Mouse (Mus musculus): Measurements from ENCODE around the gene Nap1l1. TPM values are rescaled to one million over a fixed set of nuclear protein-coding genes. Genes with fewer than 3 reads are reported as not detected.

Gene Nap1l1
- total and polyA plus RNA-seq, 3 experiments = 196 to 1,342 (median 360) TPM

DNA sequence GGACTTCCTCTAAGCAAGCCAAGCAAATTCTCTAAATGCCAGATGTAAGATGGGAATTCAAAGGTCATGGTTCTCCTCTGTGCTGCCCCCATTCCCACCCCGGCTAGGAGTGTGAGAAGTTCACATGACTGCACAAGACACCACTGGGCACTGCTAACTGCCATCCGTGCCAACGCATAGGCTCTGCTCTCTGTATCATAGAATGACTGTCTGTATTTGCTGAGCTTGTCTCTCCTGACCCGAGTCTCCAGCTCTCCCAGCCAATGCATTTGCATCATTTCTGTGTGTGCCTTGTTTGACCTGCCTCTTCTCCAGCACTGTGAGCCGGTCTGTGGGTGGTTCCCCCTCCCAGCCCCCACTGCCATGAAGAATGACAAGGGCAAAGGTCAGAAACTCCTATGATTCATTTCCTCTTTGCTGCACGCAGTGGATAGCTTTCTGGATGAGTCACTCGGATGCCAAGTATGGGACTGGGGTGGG, 70.8 kb downstream of the Nap1l1 start:
- DNase-seq (ENCODE audit: extremely low read depth) = peak; percentile 48
- peaks cover 15 to 20% of the 10 kb centered on the region in 2 experiments for H3K4me1 ChIP-seq (ENCODE audit: control insufficient read depth in 1 of 2, insufficient read depth in 2 of 2)

DNA sequence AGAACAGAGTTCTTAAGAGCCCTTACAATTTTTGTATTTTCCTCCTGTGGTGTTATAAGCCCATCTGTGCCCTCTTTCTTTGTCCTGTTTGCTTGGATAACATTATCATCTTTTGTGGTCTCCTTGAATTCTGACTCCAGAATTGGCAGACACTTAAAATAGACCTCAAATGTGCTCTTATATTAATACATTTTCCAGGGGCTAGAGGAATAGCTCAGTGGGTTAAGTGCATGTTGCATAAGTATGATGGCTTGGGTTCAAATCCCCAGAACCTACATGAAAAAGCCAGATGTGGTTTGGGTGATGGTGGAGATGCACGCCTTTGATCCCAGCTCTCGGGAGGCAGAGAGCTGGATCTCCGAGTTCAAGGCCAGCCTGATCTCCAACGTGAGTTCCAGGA, 71.3 kb downstream of the Nap1l1 start:
- no peak for DNase-seq (ENCODE audit: extremely low read depth)
- H3K4me3 ChIP-seq (replicated peaks in 1 of 3; ENCODE audit: low read depth in 2 of 3, low read length in 2 of 3, poor library complexity in 1 of 3) = no peak overlapping the region
- in situ Hi-C loops (cut with MboI; ENCODE audit: low pct_ligation_motif_present, low pct_unique_long_range_greater_than_20kb, low sequenced_read_pairs) = no loop called here
- no peak for TF ChIP-seq CHD1 (IDR thresholded peaks at IDR 0.05; ENCODE audit: low read depth, low read length)
- TF ChIP-seq NRF1 (IDR thresholded peaks at IDR 0.05; ENCODE audit: low read depth, low read length) = no peak
- TF ChIP-seq SIN3A (IDR thresholded peaks at IDR 0.05; ENCODE audit: low read length) = no peak
- no peak for TF ChIP-seq PAX5 (IDR thresholded peaks at IDR 0.05; ENCODE audit: low read length)
- no peak for TF ChIP-seq CHD2 (IDR thresholded peaks at IDR 0.05; ENCODE audit: low read length)
- TF ChIP-seq POLR2A (IDR thresholded peaks at IDR 0.05; ENCODE audit: low read depth, low read length) = no peak
- TF ChIP-seq MAX (IDR thresholded peaks at IDR 0.05; ENCODE audit: low read length) = no peak
- TF ChIP-seq BHLHE40 (IDR thresholded peaks at IDR 0.05; ENCODE audit: low read depth, low read length) = no peak
- TF ChIP-seq IRF4 (IDR thresholded peaks at IDR 0.05; ENCODE audit: low read depth, low read length) = no peak
- TF ChIP-seq UBTF (IDR thresholded peaks at IDR 0.05; ENCODE audit: low read depth, low read length) = no peak
- no peak for TF ChIP-seq ZMIZ1 (IDR thresholded peaks at IDR 0.05; ENCODE audit: low read depth, low read length)
- no peak for TF ChIP-seq JUND (conservative IDR thresholded peaks at IDR 0.05; ENCODE audit: low read depth, low read length)
- no peak for TF ChIP-seq MEF2A (IDR thresholded peaks at IDR 0.05; ENCODE audit: borderline replicate concordance, low read depth, low read length)
- no peak for TF ChIP-seq ZKSCAN1 (IDR thresholded peaks at IDR 0.05; ENCODE audit: borderline replicate concordance, low read depth, low read length)
- no peaks in the 10 kb centered on the region for H3K9me3 ChIP-seq (replicated peaks; ENCODE audit: low read length)
- no peaks in the 10 kb centered on the region for H3K79me2 ChIP-seq (replicated peaks; ENCODE audit: control insufficient read depth, extremely low read depth, insufficient read depth, poor library complexity, severe bottlenecking)
- no peak overlapping the region for H3K9ac ChIP-seq (ENCODE audit: insufficient read depth, low read depth)
- no peaks in the 10 kb centered on the region for H3K36me3 ChIP-seq (replicated peaks in 1 of 2; ENCODE audit: control insufficient read depth in 1 of 2, insufficient read depth in 1 of 2, low read length in 1 of 2)
- H3K4me1 ChIP-seq (ENCODE audit: control insufficient read depth in 1 of 2, insufficient read depth in 2 of 2) = peaks cover 15 to 18% of the 10 kb centered on the region in 2 experiments
- no peaks in the 10 kb centered on the region for H3K27me3 ChIP-seq (replicated peaks)
- H3K27ac ChIP-seq (ENCODE audit: insufficient read depth, low read depth) = no peak overlapping the region
- H3K4me2 ChIP-seq (ENCODE audit: insufficient read depth, low read depth, poor library complexity, severe bottlenecking) = no peak overlapping the region
- dilution Hi-C loops (cut with MboI; ENCODE audit: extremely low pct_ligation_motif_present, extremely low pct_unique_long_range_greater_than_20kb, low sequenced_read_pairs) = no loop called here

More for the DNA sequence above, 70.8 kb downstream of the Nap1l1 start:
- in situ Hi-C loops (cut with MboI; ENCODE audit: low pct_ligation_motif_present, low pct_unique_long_range_greater_than_20kb, low sequenced_read_pairs) (no loop called here), dilution Hi-C loops (cut with MboI; ENCODE audit: extremely low pct_ligation_motif_present, extremely low pct_unique_long_range_greater_than_20kb, low sequenced_read_pairs) (no loop called here)
- Histone ChIP-seq H3K9me3 (replicated peaks; ENCODE audit: low read length) (no peaks in the 10 kb centered on the region), H3K27ac (ENCODE audit: insufficient read depth, low read depth) (no peak overlapping the region), H3K36me3 (replicated peaks in 1 of 2; ENCODE audit: control insufficient read depth in 1 of 2, insufficient read depth in 1 of 2, low read length in 1 of 2) (no peaks in the 10 kb centered on the region), H3K79me2 (replicated peaks; ENCODE audit: control insufficient read depth, extremely low read depth, insufficient read depth, poor library complexity, severe bottlenecking) (no peaks in the 10 kb centered on the region), H3K27me3 (replicated peaks) (no peaks in the 10 kb centered on the region), H3K4me3 (replicated peaks in 1 of 3; ENCODE audit: low read depth in 2 of 3, low read length in 2 of 3, poor library complexity in 1 of 3) (no peak overlapping the region), H3K9ac (ENCODE audit: insufficient read depth, low read depth) (no peak overlapping the region), H3K4me2 (ENCODE audit: insufficient read depth, low read depth, poor library complexity, severe bottlenecking) (no peak overlapping the region)
- TF ChIP-seq BHLHE40 (IDR thresholded peaks at IDR 0.05; ENCODE audit: low read depth, low read length) (peak; percentile 47), CTCF (conservative IDR thresholded peaks at IDR 0.05 in 1 of 2, IDR thresholded peaks at IDR 0.05 in 1 of 2; ENCODE audit: low read depth in 2 of 2, low read length in 2 of 2) (no peak), ETS1 (conservative IDR thresholded peaks at IDR 0.05; ENCODE audit: low read depth, low read length) (0 out of 2 replicates have a peak, but pooled peaks have one; percentile 35), JUND (conservative IDR thresholded peaks at IDR 0.05; ENCODE audit: low read depth, low read length) (peak; percentile 33; the same call in 1 of the 2 replicates), E2F4 (IDR thresholded peaks at IDR 0.05; ENCODE audit: insufficient replicate concordance, low read depth, low read length) (no peak), IRF4 (IDR thresholded peaks at IDR 0.05; ENCODE audit: low read depth, low read length) (peak; percentile 24; the same call in 1 of the 2 replicates)
